Mouse (Mus musculus): ENCODE measurements at regions not wholly inside any gene's neighbourhood (a gene's known extent, or its start where the extent isn't known, plus 50 kb on each side); places are given as distances from the start of the nearest gene placed in this dataset.

GRCm38 (mm10) chr8:95952257-95952656 lies 63.9 kb upstream of the Got2 start:
- no peak overlapping the region for H3K27ac ChIP-seq (ENCODE audit: low read length)
- no peaks in the 10 kb centered on the region for H3K36me3 ChIP-seq (ENCODE audit: control insufficient read depth, insufficient read depth, low read length)
- H3K4me2 ChIP-seq (ENCODE audit: low read depth, low read length): peak overlapping the region; percentile 55
- peak overlapping the region; percentile 35 for H3K4me3 ChIP-seq (ENCODE audit: low read length)
- no peak; the same call in 1 of the 2 replicates for ATAC-seq (ENCODE audit: low read depth)
- H3K4me1 ChIP-seq (replicated peaks; ENCODE audit: control insufficient read depth, insufficient read depth, low read length): no peaks in the 10 kb centered on the region
- H3K9ac ChIP-seq (ENCODE audit: low read length): no peak overlapping the region
- no peaks in the 10 kb centered on the region for H3K9me3 ChIP-seq (ENCODE audit: control insufficient read depth, low read length)
- WGBS: 34% methylated on average over 10 of the region's 10 CpGs
- peaks cover 2% of the 10 kb centered on the region; the same call in 1 of the 2 replicates for H3K27me3 ChIP-seq (ENCODE audit: control insufficient read depth, insufficient read depth, low read depth, low read length)

DNA sequence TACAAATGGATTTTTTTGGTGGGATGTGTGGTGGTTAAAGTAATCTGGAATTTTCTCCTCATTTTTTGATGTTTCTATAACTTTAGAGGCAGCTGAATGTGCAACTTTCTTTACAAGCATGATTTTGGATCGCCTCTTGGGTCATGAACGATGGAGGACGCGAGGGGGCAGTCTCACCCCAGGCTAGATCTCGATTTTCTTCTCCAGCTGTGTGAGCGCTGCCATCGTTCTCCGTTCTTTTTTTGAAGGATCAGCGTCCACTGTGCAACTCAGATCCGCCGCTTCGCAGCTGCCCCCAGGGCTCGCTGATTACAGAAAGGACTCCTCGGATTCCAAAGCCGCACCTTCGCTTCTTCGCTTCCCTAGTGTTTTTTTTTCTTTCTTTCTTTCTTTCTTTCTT lies 63.4 kb upstream of the Got2 start:
- WGBS: under 1% methylated on average over 17 of the region's 17 CpGs
- Histone ChIP-seq H3K9ac (ENCODE audit: low read length) (no peak overlapping the region), H3K4me3 (ENCODE audit: low read length) (peak overlapping the region; percentile 35), H3K4me1 (replicated peaks; ENCODE audit: control insufficient read depth, insufficient read depth, low read length) (no peaks in the 10 kb centered on the region), H3K27ac (ENCODE audit: low read length) (no peak overlapping the region), H3K27me3 (ENCODE audit: control insufficient read depth, insufficient read depth, low read depth, low read length) (peaks cover 2% of the 10 kb centered on the region; the same call in 1 of the 2 replicates), H3K4me2 (ENCODE audit: low read depth, low read length) (peak overlapping the region; percentile 55), H3K36me3 (ENCODE audit: control insufficient read depth, insufficient read depth, low read length) (no peaks in the 10 kb centered on the region), H3K9me3 (ENCODE audit: control insufficient read depth, low read length) (no peaks in the 10 kb centered on the region)
- peak; percentile 88 for ATAC-seq (ENCODE audit: low read depth)

Data from lung, embryonic 16.5 days (tissue).